Mouse (Mus musculus): ENCODE results near the gene Fstl4. TPM values are rescaled to one million over a fixed set of nuclear protein-coding genes. Genes with fewer than 3 reads are reported as not detected.
A peak's percentile ranks its signal among the peaks of the same experiment; 100 is the strongest.

Fstl4 gene
- 0.18 TPM in 2 replicates for polyA plus RNA-seq (2012; rRNA removed)

GRCm38 (mm10) chr11:52764461-52764893, at the start of gene Fstl4:
TSS of gene Fstl4 (plus strand) at chr11:52764634.
- peak; percentile 55 for DNase-seq
- TF ChIP-seq CTCF (IDR thresholded peaks at IDR 0.05; ENCODE audit: borderline replicate concordance, control insufficient read depth, extremely low read depth, insufficient read depth, low read length, poor library complexity) (no peak), POLR2A (IDR thresholded peaks at IDR 0.05; ENCODE audit: control insufficient read depth, extremely low read depth, insufficient read depth, low read length, poor library complexity) (no peak)
- Histone ChIP-seq H3K4me3 (ENCODE audit: control insufficient read depth, insufficient read depth, low read length) (peak within 1 kb of the TSS; percentile 20), H3K4me1 (replicated peaks; ENCODE audit: control insufficient read depth, insufficient read depth, low read length) (peaks cover 6% of the 10 kb centered on the region), H3K27me3 (ENCODE audit: control insufficient read depth, insufficient read depth, low read length) (peaks cover 15% of the 10 kb centered on the region; the same call in 1 of the 2 replicates), H3K36me3 (ENCODE audit: control insufficient read depth, insufficient read depth, low read length) (no peaks in the 10 kb centered on the region), H3K27ac (ENCODE audit: control insufficient read depth, insufficient read depth, low read length) (no peak within 1 kb of the TSS)
- under 1% methylated on average over 46 of the region's 48 CpGs for WGBS

GRCm38 (mm10) chr11:52718570-52718969, 45.9 kb upstream of the Fstl4 start:
- no peak for TF ChIP-seq CTCF (IDR thresholded peaks at IDR 0.05; ENCODE audit: borderline replicate concordance, control insufficient read depth, extremely low read depth, insufficient read depth, low read length, poor library complexity)
- TF ChIP-seq POLR2A (IDR thresholded peaks at IDR 0.05; ENCODE audit: control insufficient read depth, extremely low read depth, insufficient read depth, low read length, poor library complexity): no peak
- no peaks in the 10 kb centered on the region for H3K4me1 ChIP-seq (replicated peaks; ENCODE audit: control insufficient read depth, insufficient read depth, low read length)
- H3K27me3 ChIP-seq (ENCODE audit: control insufficient read depth, insufficient read depth, low read length): no peaks in the 10 kb centered on the region
- no peak for DNase-seq
- no peaks in the 10 kb centered on the region for H3K36me3 ChIP-seq (ENCODE audit: control insufficient read depth, insufficient read depth, low read length)
- H3K27ac ChIP-seq (ENCODE audit: control insufficient read depth, insufficient read depth, low read length): no peak overlapping the region
- 90% methylated on average over 1 of the region's 1 CpGs for WGBS
- H3K4me3 ChIP-seq (ENCODE audit: control insufficient read depth, insufficient read depth, low read length): no peak overlapping the region

- Histone ChIP-seq H3K36me3 (ENCODE audit: control insufficient read depth, insufficient read depth, low read length) (no peaks in the 10 kb centered on the region), H3K27me3 (ENCODE audit: control insufficient read depth, insufficient read depth, low read length) (no peaks in the 10 kb centered on the region), H3K4me3 (ENCODE audit: control insufficient read depth, insufficient read depth, low read length) (no peak overlapping the region), H3K4me1 (replicated peaks; ENCODE audit: control insufficient read depth, insufficient read depth, low read length) (no peaks in the 10 kb centered on the region), H3K27ac (ENCODE audit: control insufficient read depth, insufficient read depth, low read length) (no peak overlapping the region)
- WGBS: 80% methylated on average over 6 of the region's 6 CpGs
- TF ChIP-seq POLR2A (IDR thresholded peaks at IDR 0.05; ENCODE audit: control insufficient read depth, extremely low read depth, insufficient read depth, low read length, poor library complexity) (no peak), CTCF (IDR thresholded peaks at IDR 0.05; ENCODE audit: borderline replicate concordance, control insufficient read depth, extremely low read depth, insufficient read depth, low read length, poor library complexity) (no peak)
- DNase-seq: no peak
Measured at GRCm38 (mm10) chr11:52721087-52721486, 43.3 kb upstream of the Fstl4 start.

GRCm38 (mm10) chr11:52722706-52723105, 41.7 kb upstream of the Fstl4 start:
- DNase-seq: no peak
- H3K36me3 ChIP-seq (ENCODE audit: control insufficient read depth, insufficient read depth, low read length): no peaks in the 10 kb centered on the region
- 90% methylated on average over 4 of the region's 4 CpGs for WGBS

GRCm38 (mm10) chr11:52726001-52726400, 38.4 kb upstream of the Fstl4 start:
- no peak for DNase-seq
- Histone ChIP-seq H3K4me1 (replicated peaks; ENCODE audit: control insufficient read depth, insufficient read depth, low read length) (no peaks in the 10 kb centered on the region), H3K4me3 (ENCODE audit: control insufficient read depth, insufficient read depth, low read length) (no peak overlapping the region), H3K27ac (ENCODE audit: control insufficient read depth, insufficient read depth, low read length) (no peak overlapping the region), H3K27me3 (ENCODE audit: control insufficient read depth, insufficient read depth, low read length) (no peaks in the 10 kb centered on the region), H3K36me3 (ENCODE audit: control insufficient read depth, insufficient read depth, low read length) (no peaks in the 10 kb centered on the region)
- no peak for TF ChIP-seq CTCF (IDR thresholded peaks at IDR 0.05; ENCODE audit: borderline replicate concordance, control insufficient read depth, extremely low read depth, insufficient read depth, low read length, poor library complexity)
- TF ChIP-seq POLR2A (IDR thresholded peaks at IDR 0.05; ENCODE audit: control insufficient read depth, extremely low read depth, insufficient read depth, low read length, poor library complexity): no peak
- WGBS: 100% methylated on average over 1 of the region's 1 CpGs

More at GRCm38 (mm10) chr11:52722706-52723105, 41.7 kb upstream of the Fstl4 start:
- H3K27ac ChIP-seq (ENCODE audit: control insufficient read depth, insufficient read depth, low read length): no peak overlapping the region
- H3K27me3 ChIP-seq (ENCODE audit: control insufficient read depth, insufficient read depth, low read length): no peaks in the 10 kb centered on the region
- TF ChIP-seq POLR2A (IDR thresholded peaks at IDR 0.05; ENCODE audit: control insufficient read depth, extremely low read depth, insufficient read depth, low read length, poor library complexity) (no peak), CTCF (IDR thresholded peaks at IDR 0.05; ENCODE audit: borderline replicate concordance, control insufficient read depth, extremely low read depth, insufficient read depth, low read length, poor library complexity) (no peak)
- H3K4me1 ChIP-seq (replicated peaks; ENCODE audit: control insufficient read depth, insufficient read depth, low read length): no peaks in the 10 kb centered on the region
- no peak overlapping the region for H3K4me3 ChIP-seq (ENCODE audit: control insufficient read depth, insufficient read depth, low read length)

- 94% methylated on average over 15 of the region's 15 CpGs for WGBS
- no peaks in the 10 kb centered on the region for H3K4me1 ChIP-seq (replicated peaks; ENCODE audit: control insufficient read depth, insufficient read depth, low read length)
- no peaks in the 10 kb centered on the region for H3K36me3 ChIP-seq (ENCODE audit: control insufficient read depth, insufficient read depth, low read length)
- TF ChIP-seq POLR2A (IDR thresholded peaks at IDR 0.05; ENCODE audit: control insufficient read depth, extremely low read depth, insufficient read depth, low read length, poor library complexity): no peak
- TF ChIP-seq CTCF (IDR thresholded peaks at IDR 0.05; ENCODE audit: borderline replicate concordance, control insufficient read depth, extremely low read depth, insufficient read depth, low read length, poor library complexity): no peak
- DNase-seq: no peak
- no peak overlapping the region for H3K4me3 ChIP-seq (ENCODE audit: control insufficient read depth, insufficient read depth, low read length)
- no peak overlapping the region for H3K27ac ChIP-seq (ENCODE audit: control insufficient read depth, insufficient read depth, low read length)
- H3K27me3 ChIP-seq (ENCODE audit: control insufficient read depth, insufficient read depth, low read length): no peaks in the 10 kb centered on the region
Measured at GRCm38 (mm10) chr11:52728479-52728878, 36.0 kb upstream of the Fstl4 start.

GRCm38 (mm10) chr11:52729890-52730289, 34.5 kb upstream of the Fstl4 start:
- TF ChIP-seq CTCF (IDR thresholded peaks at IDR 0.05; ENCODE audit: borderline replicate concordance, control insufficient read depth, extremely low read depth, insufficient read depth, low read length, poor library complexity): no peak
- TF ChIP-seq POLR2A (IDR thresholded peaks at IDR 0.05; ENCODE audit: control insufficient read depth, extremely low read depth, insufficient read depth, low read length, poor library complexity): no peak
- no peaks in the 10 kb centered on the region for H3K4me1 ChIP-seq (replicated peaks; ENCODE audit: control insufficient read depth, insufficient read depth, low read length)
- no peak for DNase-seq
- H3K27ac ChIP-seq (ENCODE audit: control insufficient read depth, insufficient read depth, low read length): no peak overlapping the region
- no peak overlapping the region for H3K4me3 ChIP-seq (ENCODE audit: control insufficient read depth, insufficient read depth, low read length)
- WGBS: 78% methylated on average over 5 of the region's 5 CpGs
- H3K36me3 ChIP-seq (ENCODE audit: control insufficient read depth, insufficient read depth, low read length): no peaks in the 10 kb centered on the region
- no peaks in the 10 kb centered on the region for H3K27me3 ChIP-seq (ENCODE audit: control insufficient read depth, insufficient read depth, low read length)

Measured in thymus, adult 2 months (tissue).